Mouse (Mus musculus) spleen, adult 12 weeks (tissue): ENCODE measurements around the gene Scarf2.

Source experiments
- DNase-seq: peaks from one replicate; pipeline ENCODE4 v3.0.0; 2022; ENCODE audit warnings: low spot score

Gene Scarf2

GRCm38 (mm10) chr16:17796971-17797811 lies at the start of gene Scarf2:
Gene Scarf2 (plus strand): TSS chr16:17797282.
- no peak for DNase-seq

GRCm38 (mm10) chr16:17753001-17753400 lies 44.1 kb upstream of the Scarf2 start:
- DNase-seq, result no peak

DNA sequence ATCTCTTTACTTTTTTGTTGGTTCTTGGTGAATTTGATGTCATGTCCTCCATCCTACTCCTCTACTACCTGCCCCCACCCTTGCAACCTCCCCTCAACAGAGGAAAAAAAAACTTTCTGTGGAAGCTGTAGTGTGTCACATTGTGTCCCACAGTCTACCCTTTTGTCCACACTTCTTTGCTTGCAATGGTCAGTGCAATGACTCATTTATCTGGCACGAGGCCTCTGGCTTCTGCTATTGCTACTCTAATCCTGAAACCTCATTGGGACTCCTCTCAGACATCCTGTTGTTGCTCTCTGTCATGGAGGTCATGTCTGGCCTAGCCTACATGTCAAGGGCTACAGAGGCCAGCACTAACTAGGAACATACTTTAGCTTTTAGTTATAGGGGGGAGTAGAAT lies 43.4 kb upstream of the Scarf2 start:
- DNase-seq, result no peak

- DNase-seq, result no peak
Observed at GRCm38 (mm10) chr16:17757756-17758155, 39.3 kb upstream of the Scarf2 start.

DNA sequence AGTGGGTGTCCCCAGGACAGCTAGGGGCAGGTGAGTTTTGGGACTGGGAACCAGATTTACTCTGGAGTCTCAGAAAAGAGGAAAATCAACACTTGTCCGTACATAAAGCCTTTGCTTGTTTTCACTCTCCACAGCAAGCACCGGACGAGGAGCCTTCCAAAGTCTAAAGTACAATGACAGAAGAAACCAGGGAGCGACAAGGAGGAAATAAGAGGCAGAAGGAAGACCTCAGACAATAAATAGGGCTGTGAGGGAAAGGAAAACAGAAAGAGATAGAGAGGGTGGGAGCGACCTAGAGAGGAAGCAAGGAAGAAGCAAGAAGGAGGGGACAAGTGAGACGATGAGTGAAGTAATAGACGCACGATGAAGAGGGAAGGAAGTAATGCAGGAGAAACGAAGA lies 38.2 kb upstream of the Scarf2 start:
- DNase-seq, result no peak

DNA sequence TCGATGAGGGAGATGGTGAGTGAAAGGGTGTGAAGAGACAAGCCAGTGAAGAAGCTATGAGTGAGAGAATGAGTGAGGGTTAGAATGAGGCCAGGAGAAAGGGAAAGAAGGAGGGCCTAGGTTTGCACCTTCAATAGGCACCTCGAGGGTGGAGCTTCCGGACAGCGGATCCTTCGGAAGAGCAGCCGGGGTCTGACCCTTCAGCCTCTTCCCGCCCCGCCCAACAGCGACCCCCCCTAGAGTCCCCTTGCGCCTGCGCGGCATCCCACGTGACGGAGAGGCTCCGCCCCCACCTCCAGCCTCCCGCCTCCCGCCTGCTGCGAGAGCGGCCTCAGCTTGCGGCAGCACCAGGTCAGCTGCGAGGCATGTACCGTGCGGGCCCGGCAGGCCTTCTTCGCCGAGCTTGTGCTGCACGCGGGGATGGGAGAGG lies 37.7 kb upstream of the Scarf2 start, which contains the start of gene Klhl22:
Gene Klhl22, plus strand, starts transcription at position 275 of the 430 bp plus-strand sequence.
- peak; percentile 69 for DNase-seq

GRCm38 (mm10) chr16:17759813-17760321 lies 37.2 kb upstream of the Scarf2 start:
- no peak for DNase-seq

- DNase-seq, result peak; percentile 30
Observed at GRCm38 (mm10) chr16:17760657-17761056, 36.4 kb upstream of the Scarf2 start.

GRCm38 (mm10) chr16:17761074-17761473 lies 36.0 kb upstream of the Scarf2 start:
- no peak for DNase-seq

GRCm38 (mm10) chr16:17764108-17764511 lies 33.0 kb upstream of the Scarf2 start:
- DNase-seq, result no peak

GRCm38 (mm10) chr16:17768834-17769233 lies 28.2 kb upstream of the Scarf2 start:
- peak; percentile 6 for DNase-seq

GRCm38 (mm10) chr16:17771117-17771865 lies 25.8 kb upstream of the Scarf2 start:
- no peak for DNase-seq

GRCm38 (mm10) chr16:17776828-17777227 lies 20.3 kb upstream of the Scarf2 start:
- DNase-seq, result no peak

DNA sequence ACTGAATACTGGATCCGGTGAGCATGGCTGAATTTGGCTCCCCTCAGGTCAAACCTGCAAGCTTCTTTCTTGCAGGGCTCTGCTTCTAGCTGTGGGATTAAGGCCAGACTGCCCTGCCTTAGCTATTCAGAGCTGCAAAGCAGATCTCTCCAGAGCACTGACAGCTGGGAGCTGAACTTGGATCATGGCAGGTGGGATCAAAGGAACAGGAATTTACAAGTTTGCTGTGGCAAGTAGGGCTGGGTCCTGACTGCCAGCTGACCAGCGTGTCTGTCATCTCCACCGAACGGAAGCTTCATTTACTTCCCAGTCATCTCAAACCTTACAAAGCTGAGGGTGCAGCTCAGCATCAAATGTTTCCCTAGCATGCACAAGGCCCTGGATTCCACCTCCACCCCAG lies 18.9 kb upstream of the Scarf2 start:
- DNase-seq, result no peak

GRCm38 (mm10) chr16:17779692-17780091 lies 17.4 kb upstream of the Scarf2 start:
- DNase-seq, result no peak

- no peak for DNase-seq
Observed at GRCm38 (mm10) chr16:17785337-17785736, 11.7 kb upstream of the Scarf2 start.

GRCm38 (mm10) chr16:17792728-17793127 lies 4.4 kb upstream of the Scarf2 start:
- DNase-seq, result no peak

DNA sequence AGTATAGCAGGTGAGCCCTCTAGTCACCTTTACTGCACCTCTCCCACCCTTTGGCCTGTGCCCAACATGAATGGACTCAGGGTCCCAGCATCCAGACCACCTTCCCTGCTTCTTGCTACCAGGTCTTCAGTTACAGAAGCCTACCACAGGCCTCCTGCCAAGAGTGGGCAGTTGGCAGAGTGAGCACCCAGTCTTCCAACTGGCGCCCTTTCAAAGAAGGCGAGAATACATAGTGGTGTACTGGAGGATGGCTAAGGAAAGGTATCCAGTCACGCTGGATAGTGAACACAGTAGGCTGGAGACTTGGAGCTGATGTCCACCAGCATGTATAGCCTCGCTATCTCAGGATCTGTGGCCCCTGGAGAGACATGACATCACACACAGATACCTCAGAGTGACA lies 3.0 kb upstream of the Scarf2 start:
- DNase-seq, result no peak

- DNase-seq, result no peak
Observed at GRCm38 (mm10) chr16:17795643-17796042, 1.4 kb upstream of the Scarf2 start.

GRCm38 (mm10) chr16:17796519-17796918 lies 563 bp upstream of the Scarf2 start:
- DNase-seq, result no peak

GRCm38 (mm10) chr16:17797812-17798311 lies 780 bp downstream of the Scarf2 start:
- DNase-seq, result no peak

- DNase-seq, result no peak
Observed at GRCm38 (mm10) chr16:17798321-17799180, 1.5 kb downstream of the Scarf2 start.
